Mouse (Mus musculus): Measurements from ENCODE around the gene Wdr61.
"Not testable (repeated sequence)": the region's sequence is repeated elsewhere in the genome, so short reads cannot be mapped to it uniquely, and the experiment has no call there.

DNA sequence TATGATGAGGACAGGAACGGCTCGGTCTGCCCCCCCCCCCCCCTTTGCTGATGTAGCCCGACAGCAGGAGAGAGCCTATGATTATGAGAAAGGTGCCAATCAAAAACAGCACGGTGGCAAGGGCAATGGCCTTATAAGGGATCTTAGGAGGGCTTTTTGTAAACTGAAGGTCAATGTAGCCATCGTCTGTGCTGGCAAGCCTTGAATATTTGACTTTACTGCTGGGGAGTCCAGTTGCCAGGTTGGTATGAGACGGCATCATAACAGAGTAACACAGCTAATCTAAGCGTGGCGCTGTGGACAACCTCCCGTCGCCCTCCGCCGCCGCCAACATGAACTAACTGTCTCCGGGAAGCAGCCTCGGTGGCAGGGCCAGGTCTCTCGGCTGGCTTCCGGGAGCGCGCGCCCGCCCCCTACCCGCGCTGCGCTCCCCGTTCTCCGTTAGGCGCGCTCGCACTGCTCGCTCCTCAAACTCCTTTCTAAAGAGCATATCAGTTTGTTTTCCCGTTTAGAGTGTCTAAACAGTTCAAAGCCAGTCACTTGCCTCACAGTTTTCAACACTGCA is 43.0 kb downstream of the Wdr61 start:
- not testable (repeated sequence) for TF ChIP-seq POLR2A (IDR thresholded peaks at IDR 0.05; ENCODE audit: control insufficient read depth, extremely low read depth, insufficient read depth, low read length, poor library complexity); CTCF (IDR thresholded peaks at IDR 0.05; ENCODE audit: borderline replicate concordance, control insufficient read depth, extremely low read depth, insufficient read depth, low read length, poor library complexity)

All from thymus, adult 2 months (tissue).